Mouse (Mus musculus) gastrocnemius, adult 2 months (tissue): ENCODE data around the gene Trub1. TPM values are rescaled to one million over a fixed set of nuclear protein-coding genes. Genes with fewer than 3 reads are reported as not detected.
A peak's percentile ranks its signal among the peaks of the same experiment; 100 is the strongest.

Experiments used
- DNase-seq: peaks from one replicate; pipeline ENCODE4 v3.0.0; 2022
- H3K27ac ChIP-seq: fragments of 200-600 bp; 2 replicates; pipeline ENCODE4 v1.8.1; 2022; ENCODE audit warnings: mild to moderate bottlenecking
- H3K4me3 ChIP-seq: fragments of 200-600 bp; 2 replicates; pipeline ENCODE4 v1.8.1; 2022; ENCODE audit warnings: mild to moderate bottlenecking, moderate library complexity
- CTCF ChIP-seq: fragments of 200-600 bp; IDR thresholded peaks from 2 replicates; pipeline ENCODE4 v1.8.1; 2022; ENCODE audit warnings: antibody characterized with exemption, mild to moderate bottlenecking, moderate library complexity
- intact Hi-C: fragments of 180-260 bp; cut with DNase I; formaldehyde crosslinking; loops from one replicate; pipeline ENCODE4 v1.15.1; 2025
- total RNA-seq, 2 experiments: library from RNA; stranded (reverse); gene quantifications; 2 replicates each; pipeline ENCODE4 v1.2.3; 2021

Gene Trub1
- total RNA-seq, 2 experiments from 2014 or later: 3.8 to 6.9 TPM

DNA sequence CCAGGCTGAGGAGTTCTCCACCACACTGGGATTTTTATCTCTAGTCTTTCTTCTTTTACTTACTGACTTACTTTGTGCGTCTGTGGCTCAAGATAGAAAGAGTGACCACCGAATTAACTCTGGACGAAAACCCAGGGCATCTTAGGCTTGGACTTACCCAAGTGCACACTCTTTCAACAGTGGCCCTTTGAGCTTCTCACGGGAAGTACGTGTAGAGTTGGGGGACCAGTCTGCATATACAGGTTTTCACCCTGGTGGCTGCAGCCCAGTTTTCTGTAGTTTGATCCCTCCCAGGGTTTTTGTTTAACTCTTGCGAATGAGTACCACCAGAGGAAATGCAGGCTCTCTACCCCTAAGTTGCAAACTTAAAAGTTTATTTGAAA lies 497 bp downstream of the Trub1 start:
- intact Hi-C loops: loop anchor here (2.0 kb wide), 1 partner anchor 48 kb away; no protein-coding TSS in a partner anchor
- no peak for DNase-seq
- no peak for TF ChIP-seq CTCF
- peak overlapping the region; percentile 84 for H3K4me3 ChIP-seq
- peak overlapping the region; percentile 87 for H3K27ac ChIP-seq

GRCm38 (mm10) chr19:57455286-57455960 lies 2.7 kb downstream of the Trub1 start:
- H3K4me3 ChIP-seq: no peak overlapping the region
- intact Hi-C loops: no loop called here
- no peak for TF ChIP-seq CTCF
- DNase-seq: no peak
- H3K27ac ChIP-seq: no peak overlapping the region

DNA sequence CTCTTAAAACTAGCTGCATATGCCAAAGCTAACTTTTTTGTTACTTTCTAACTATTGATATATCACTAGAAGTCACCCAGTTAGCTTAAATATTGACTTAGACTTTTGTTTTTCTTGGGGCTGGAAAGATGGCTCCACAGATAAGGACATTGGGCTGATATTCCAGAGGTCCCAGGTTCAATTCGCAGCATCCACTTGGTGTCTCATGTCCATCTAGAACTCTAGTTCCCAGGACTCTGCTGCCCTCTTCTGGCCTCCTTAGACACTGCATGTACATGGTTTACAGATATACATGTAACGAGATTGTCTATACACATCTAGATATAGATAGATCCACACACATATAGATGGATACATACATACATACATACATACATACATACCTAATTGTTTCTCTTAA lies 4.4 kb downstream of the Trub1 start:
- TF ChIP-seq CTCF: peak; percentile 77
- intact Hi-C loops: loop anchor here (2.0 kb wide), 1 partner anchor 296 kb away; no protein-coding TSS in a partner anchor
- H3K4me3 ChIP-seq: no peak overlapping the region
- H3K27ac ChIP-seq: no peak overlapping the region
- peak; percentile 55 for DNase-seq

DNA sequence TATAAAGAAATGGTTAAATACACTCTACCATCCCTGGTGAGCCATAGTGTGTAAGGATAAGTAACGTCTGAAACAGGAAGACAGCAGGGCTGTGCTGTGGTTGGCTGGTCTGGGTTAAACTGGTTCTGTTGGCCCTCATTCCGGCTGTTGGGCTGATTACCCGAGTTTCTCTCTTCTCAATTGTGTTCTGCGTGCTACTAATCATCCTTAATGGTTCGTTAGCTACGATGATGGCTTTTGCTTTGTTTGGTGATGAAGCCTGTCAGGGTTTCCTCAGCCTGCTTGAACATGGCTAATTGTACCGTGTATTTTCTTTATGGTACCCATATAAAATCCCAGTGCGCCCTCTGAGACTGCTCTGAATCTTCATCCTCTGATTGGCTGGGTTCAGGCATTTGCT lies 11.0 kb downstream of the Trub1 start:
- no peak for DNase-seq
- Histone ChIP-seq H3K27ac (no peak overlapping the region), H3K4me3 (no peak overlapping the region)
- intact Hi-C loops: no loop called here
- TF ChIP-seq CTCF: no peak

DNA sequence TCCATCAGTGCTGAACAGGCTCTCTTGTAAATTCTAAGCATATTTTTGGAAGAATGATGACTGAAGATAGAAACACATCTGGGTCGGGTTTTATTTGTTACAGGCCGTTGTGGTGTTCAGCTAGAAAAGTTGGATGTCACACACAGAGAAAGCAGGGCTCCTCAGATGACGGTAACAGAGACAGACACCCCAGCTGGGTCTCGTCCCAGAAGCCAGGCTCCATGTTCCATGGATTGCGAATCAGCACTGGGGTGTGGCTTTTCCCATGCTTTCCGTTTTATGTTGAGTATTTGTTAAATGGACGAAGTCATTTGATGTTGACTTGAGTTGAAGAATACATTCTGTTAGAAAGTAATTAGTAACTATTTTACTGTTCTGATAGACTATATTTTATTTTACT lies 13.0 kb downstream of the Trub1 start:
- Histone ChIP-seq H3K4me3 (no peak overlapping the region), H3K27ac (no peak overlapping the region)
- TF ChIP-seq CTCF: no peak
- no peak for DNase-seq
- intact Hi-C loops: no loop called here

DNA sequence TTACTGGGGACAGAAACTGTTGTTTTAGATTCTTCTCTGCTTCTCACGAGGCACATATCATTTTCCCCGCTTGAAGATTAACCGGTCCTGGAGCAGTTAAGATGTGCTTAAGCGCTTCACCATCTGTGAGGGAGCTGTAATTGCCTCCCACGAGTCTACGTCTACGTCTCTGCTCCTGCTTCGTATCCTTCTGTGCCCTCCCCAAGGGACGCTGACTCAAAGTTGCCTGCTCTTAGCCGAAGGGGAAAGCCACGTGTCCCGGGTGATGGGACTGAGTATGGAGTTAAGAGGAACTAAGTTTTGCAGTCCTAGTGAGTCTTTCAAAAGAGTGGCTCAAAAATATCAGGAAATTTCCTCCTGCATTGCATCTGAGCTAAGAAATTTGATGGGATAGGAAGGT lies 18.3 kb downstream of the Trub1 start:
- H3K4me3 ChIP-seq: no peak overlapping the region
- no peak for TF ChIP-seq CTCF
- H3K27ac ChIP-seq: no peak overlapping the region
- peak; percentile 34 for DNase-seq
- intact Hi-C loops: no loop called here

DNA sequence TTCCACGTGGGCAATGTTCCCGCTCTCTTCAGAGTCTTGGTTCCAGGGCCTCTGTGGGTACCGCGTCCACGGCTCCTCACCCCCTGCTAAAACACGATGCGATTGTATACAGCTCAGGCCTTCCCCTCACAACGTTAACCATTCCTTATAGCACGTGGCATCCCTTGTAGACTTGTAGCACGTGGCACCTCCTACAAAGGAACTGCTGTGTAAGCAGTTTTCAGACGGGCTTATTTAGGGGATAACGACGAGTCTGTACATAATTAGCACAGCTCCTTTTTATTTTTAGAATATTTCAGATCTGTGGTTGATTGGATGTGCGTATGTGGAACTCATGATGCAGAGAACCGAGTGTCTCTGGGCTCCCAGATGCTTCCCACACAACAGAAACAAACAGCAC lies 19.5 kb downstream of the Trub1 start:
- no peak for TF ChIP-seq CTCF
- no peak for DNase-seq
- H3K27ac ChIP-seq: no peak overlapping the region
- H3K4me3 ChIP-seq: no peak overlapping the region
- intact Hi-C loops: no loop called here

GRCm38 (mm10) chr19:57473301-57473700 lies 20.6 kb downstream of the Trub1 start:
- intact Hi-C loops: no loop called here
- DNase-seq: no peak
- Histone ChIP-seq H3K27ac (no peak overlapping the region), H3K4me3 (peak overlapping the region; percentile 17; the same call in 1 of the 2 replicates)
- TF ChIP-seq CTCF: no peak

DNA sequence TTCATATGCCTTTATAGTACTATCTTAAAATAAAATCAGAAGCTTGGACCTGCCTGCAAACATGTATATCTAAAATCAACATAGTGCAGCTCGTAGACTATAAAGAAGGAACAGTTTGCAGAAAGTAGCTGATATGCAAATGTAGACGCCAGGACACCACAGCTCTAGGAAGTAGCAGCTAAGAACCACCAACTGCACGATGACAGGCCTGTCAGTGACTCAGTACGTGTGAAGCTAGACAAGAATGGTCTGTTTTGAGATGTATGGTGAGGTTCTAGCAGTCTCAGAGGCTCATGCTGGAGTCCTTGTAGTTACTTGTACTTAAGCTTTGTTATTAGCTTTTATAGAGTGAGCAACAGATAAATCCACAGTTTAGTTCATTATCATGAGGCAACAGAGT lies 22.6 kb downstream of the Trub1 start:
- TF ChIP-seq CTCF: no peak
- Histone ChIP-seq H3K4me3 (no peak overlapping the region), H3K27ac (no peak overlapping the region)
- no peak for DNase-seq
- intact Hi-C loops: no loop called here

DNA sequence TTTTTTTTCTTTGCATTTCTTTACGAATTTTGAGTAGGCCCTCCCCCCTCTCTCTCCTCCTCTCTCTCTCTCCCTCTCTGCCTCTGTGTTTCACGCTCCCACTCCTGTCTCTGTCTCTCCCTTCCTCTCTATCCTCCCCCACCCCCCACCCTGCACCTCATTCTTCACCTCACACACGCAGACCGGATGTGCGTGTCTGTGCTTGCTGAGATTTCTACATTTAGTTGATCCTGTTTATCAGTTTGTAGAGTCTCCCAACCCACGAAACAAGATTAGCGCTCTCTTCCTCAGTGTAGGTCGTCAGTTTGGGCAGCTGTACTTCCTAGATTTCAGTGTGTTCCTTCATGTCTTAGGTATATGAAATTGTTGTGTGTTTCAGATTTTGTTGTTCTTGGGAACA lies 24.6 kb downstream of the Trub1 start:
- intact Hi-C loops: no loop called here
- TF ChIP-seq CTCF: no peak

DNA sequence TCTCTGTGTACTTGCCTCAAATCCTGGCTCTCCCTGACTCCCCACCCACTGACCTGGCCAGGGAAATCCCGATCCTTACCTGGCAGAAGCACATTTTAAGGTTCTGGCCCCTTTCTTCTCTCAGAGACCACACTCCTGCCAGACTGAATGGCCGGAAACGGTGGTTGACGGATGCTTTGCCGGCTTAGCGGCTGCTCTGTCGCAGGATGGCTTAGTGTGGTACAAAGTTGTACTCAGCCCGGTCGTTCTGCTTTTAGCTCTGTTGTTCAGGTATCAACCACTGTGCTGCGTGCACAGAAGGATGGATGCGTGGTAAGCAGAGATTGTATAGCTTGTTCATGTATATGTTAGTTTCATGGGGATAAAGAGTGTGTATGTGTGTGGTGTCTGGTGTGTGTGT lies 25.3 kb downstream of the Trub1 start:
- no peak for DNase-seq
- TF ChIP-seq CTCF: no peak
- no peak overlapping the region for H3K4me3 ChIP-seq
- intact Hi-C loops: no loop called here
- no peak overlapping the region for H3K27ac ChIP-seq

More for the DNA sequence above, 24.6 kb downstream of the Trub1 start:
- DNase-seq: no peak
- H3K27ac ChIP-seq: no peak overlapping the region
- H3K4me3 ChIP-seq: no peak overlapping the region

GRCm38 (mm10) chr19:57479886-57480655 lies 27.4 kb downstream of the Trub1 start:
- TF ChIP-seq CTCF: no peak
- Histone ChIP-seq H3K4me3 (no peak overlapping the region), H3K27ac (no peak overlapping the region)
- intact Hi-C loops: no loop called here
- DNase-seq: no peak

DNA sequence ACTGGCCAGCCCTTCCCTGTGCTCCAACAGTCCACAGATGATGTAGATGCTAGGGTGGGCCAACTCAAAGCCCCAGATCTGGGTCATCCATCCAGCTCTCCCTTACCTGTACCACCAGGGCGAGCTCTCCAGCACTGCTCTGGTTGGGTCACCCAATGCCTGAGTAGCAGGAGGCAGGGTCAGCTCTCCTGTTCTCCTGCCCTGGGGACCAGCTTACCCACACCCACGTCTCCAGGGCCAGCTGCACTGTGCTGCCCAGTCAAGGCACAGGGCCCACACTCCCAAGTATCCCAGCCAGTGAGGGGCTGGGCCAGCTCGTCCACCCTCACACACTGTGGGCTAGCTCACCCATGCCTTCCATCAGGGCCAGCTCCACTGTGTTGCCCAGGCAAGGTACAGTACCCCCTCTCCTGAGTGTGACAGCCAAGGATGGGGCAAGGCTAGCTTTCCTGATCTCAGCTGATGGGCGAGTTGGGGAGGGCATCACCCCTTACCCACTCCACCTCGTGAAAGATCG lies 29.1 kb downstream of the Trub1 start:
- intact Hi-C loops: loop anchor here (2.0 kb wide), 1 partner anchor 161 kb away; no protein-coding TSS in a partner anchor
- H3K4me3 ChIP-seq: no peak overlapping the region
- TF ChIP-seq CTCF: no peak
- no peak overlapping the region for H3K27ac ChIP-seq
- no peak for DNase-seq
